In genomic region chr2:110179669-110180315, GRCm38 (mm10) we compare ENCODE assay signal across 8 mouse cellular contexts.
A peak's percentile ranks its signal among the peaks of the same experiment; 100 is the strongest.
DNase-seq lines count a peak whose midpoint lies in the region; ATAC-seq and TF ChIP-seq lines count a peak whose summit lies in the region.

No protein-coding gene starts in this region.

- no peak for ATAC-seq in liver, postnatal 0 days
- ATAC-seq in forebrain, embryonic 11.5 days (replicated peaks; ENCODE audit: low FRiP score): peak; percentile 57
- peak; percentile 77 for ATAC-seq in limb, embryonic 12.5 days (ENCODE audit: insufficient number of reproducible peaks, insufficient read depth, low FRiP score, low TSS enrichment, low read depth)
- peak; percentile 72 for ATAC-seq in neural tube, embryonic 11.5 days (ENCODE audit: insufficient read depth, low FRiP score, low TSS enrichment)
- no peak for ATAC-seq in CD4-positive, CD25-positive, alpha-beta regulatory T cell, adult 4 months

- H3K4me2 ChIP-seq in liver, postnatal 0 days (ENCODE audit: low read depth, low read length): no peak overlapping the region
- H3K4me2 ChIP-seq in forebrain, embryonic 11.5 days (ENCODE audit: low read depth, low read length, severe bottlenecking): no peak overlapping the region
- H3K4me2 ChIP-seq in limb, embryonic 12.5 days: no peak overlapping the region
- H3K4me2 ChIP-seq in neural tube, embryonic 11.5 days (ENCODE audit: low read depth): no peak overlapping the region

- no peak for TF ChIP-seq CTCF in liver, postnatal 0 days (IDR thresholded peaks at IDR 0.05; ENCODE audit: low read depth)

- no peak overlapping the region for H3K9ac ChIP-seq in liver, postnatal 0 days (replicated peaks)
- H3K9ac ChIP-seq in forebrain, embryonic 11.5 days (ENCODE audit: low read length): no peak overlapping the region
- H3K9ac ChIP-seq in limb, embryonic 12.5 days (replicated peaks): no peak overlapping the region
- H3K9ac ChIP-seq in neural tube, embryonic 11.5 days (ENCODE audit: low read length): peak overlapping the region; percentile 39

- no peaks in the 10 kb centered on the region for H3K4me1 ChIP-seq in liver, postnatal 0 days (ENCODE audit: insufficient read depth)
- H3K4me1 ChIP-seq in forebrain, embryonic 11.5 days (replicated peaks; ENCODE audit: control insufficient read depth, insufficient read depth, low read length): peaks cover 7% of the 10 kb centered on the region; the same call in 1 of the 2 replicates
- H3K4me1 ChIP-seq in hindbrain, embryonic 10.5 days (replicated peaks): peaks cover 58% of the 10 kb centered on the region
- peaks cover 46% of the 10 kb centered on the region for H3K4me1 ChIP-seq in limb, embryonic 12.5 days (replicated peaks)
- peaks cover 10% of the 10 kb centered on the region; the same call in 1 of the 2 replicates for H3K4me1 ChIP-seq in neural tube, embryonic 11.5 days (ENCODE audit: control insufficient read depth, insufficient read depth, low read length)

- no peaks in the 10 kb centered on the region for H3K36me3 ChIP-seq in liver, postnatal 0 days (replicated peaks; ENCODE audit: insufficient read depth, low read length)
- H3K36me3 ChIP-seq in forebrain, embryonic 11.5 days (ENCODE audit: control insufficient read depth, insufficient read depth, low read length): no peaks in the 10 kb centered on the region
- H3K36me3 ChIP-seq in hindbrain, embryonic 10.5 days: no peaks in the 10 kb centered on the region
- H3K36me3 ChIP-seq in limb, embryonic 12.5 days: no peaks in the 10 kb centered on the region
- no peaks in the 10 kb centered on the region for H3K36me3 ChIP-seq in neural tube, embryonic 11.5 days (ENCODE audit: control insufficient read depth, insufficient read depth, low read length)

- H3K4me3 ChIP-seq in liver, postnatal 0 days (ENCODE audit: low read depth, low read length): no peak overlapping the region
- no peak overlapping the region for H3K4me3 ChIP-seq in forebrain, embryonic 11.5 days (ENCODE audit: low read depth, low read length)
- H3K4me3 ChIP-seq in hindbrain, embryonic 10.5 days: no peak overlapping the region
- H3K4me3 ChIP-seq in limb, embryonic 12.5 days (replicated peaks): no peak overlapping the region
- H3K4me3 ChIP-seq in neural tube, embryonic 11.5 days (ENCODE audit: low read depth, low read length): no peak overlapping the region

- no peaks in the 10 kb centered on the region for H3K27me3 ChIP-seq in liver, postnatal 0 days (ENCODE audit: insufficient read depth, low read length)
- H3K27me3 ChIP-seq in forebrain, embryonic 11.5 days (ENCODE audit: control insufficient read depth, insufficient read depth, low read length): no peaks in the 10 kb centered on the region
- peaks cover 5% of the 10 kb centered on the region; the same call in 1 of the 2 replicates for H3K27me3 ChIP-seq in hindbrain, embryonic 10.5 days (ENCODE audit: insufficient read depth, poor library complexity, severe bottlenecking)
- H3K27me3 ChIP-seq in limb, embryonic 12.5 days: no peaks in the 10 kb centered on the region
- H3K27me3 ChIP-seq in neural tube, embryonic 11.5 days (ENCODE audit: control insufficient read depth, insufficient read depth, low read length): no peaks in the 10 kb centered on the region

- DNase-seq in liver: peak; percentile 30
- no peak for DNase-seq in liver, postnatal 0 days
- DNase-seq in forebrain, embryonic 11.5 days (ENCODE audit: low spot score): no peak
- peak; percentile 54 for DNase-seq in hindbrain, embryonic 10.5 days (ENCODE audit: low spot score)
- DNase-seq in neural tube, embryonic 11.5 days (ENCODE audit: low spot score): peak; percentile 68
- no peak for DNase-seq in urinary bladder, adult 18-20 months (ENCODE audit: low spot score in 2 of 2)

- H3K27ac ChIP-seq in liver, postnatal 0 days (ENCODE audit: low read depth): no peak overlapping the region
- no peak overlapping the region for H3K27ac ChIP-seq in forebrain, embryonic 11.5 days (ENCODE audit: low read depth, low read length)
- H3K27ac ChIP-seq in hindbrain, embryonic 10.5 days: peak overlapping the region; percentile 82
- peak overlapping the region; percentile 46 for H3K27ac ChIP-seq in limb, embryonic 12.5 days
- H3K27ac ChIP-seq in neural tube, embryonic 11.5 days (ENCODE audit: low read depth, low read length): peak overlapping the region; percentile 62

- 30% methylated on average over 10 of the region's 10 CpGs for WGBS in liver, postnatal 0 days (ENCODE audit: insufficient replicate concordance)
- WGBS in forebrain, embryonic 11.5 days: 51% methylated on average over 10 of the region's 10 CpGs
- 34% methylated on average over 10 of the region's 10 CpGs for WGBS in hindbrain, embryonic 10.5 days
- 28% methylated on average over 10 of the region's 10 CpGs for WGBS in limb, embryonic 12.5 days
- 19% methylated on average over 10 of the region's 10 CpGs for WGBS in neural tube, embryonic 11.5 days

- H3K9me3 ChIP-seq in liver, postnatal 0 days (ENCODE audit: low read length): no peaks in the 10 kb centered on the region
- H3K9me3 ChIP-seq in forebrain, embryonic 11.5 days (ENCODE audit: control insufficient read depth, low read length): no peaks in the 10 kb centered on the region
- no peaks in the 10 kb centered on the region for H3K9me3 ChIP-seq in hindbrain, embryonic 10.5 days
- no peaks in the 10 kb centered on the region for H3K9me3 ChIP-seq in limb, embryonic 12.5 days
- H3K9me3 ChIP-seq in neural tube, embryonic 11.5 days (ENCODE audit: control insufficient read depth, low read length): no peaks in the 10 kb centered on the region

- no peak for TF ChIP-seq EP300 in liver, postnatal 0 days (IDR thresholded peaks at IDR 0.05; ENCODE audit: low read depth)

Comparison
In these comparisons a context has a peak if more than half of its experiments do, and no peak if none do; other contexts are left out.
1. DNase-seq: peak in liver (single experiment), hindbrain, embryonic 10.5 days (single experiment) and neural tube, embryonic 11.5 days (single experiment); none in liver, postnatal 0 days (single experiment), forebrain, embryonic 11.5 days (single experiment) and urinary bladder, adult 18-20 months (0 of 2).
2. ATAC-seq: peak in forebrain, embryonic 11.5 days (single experiment), limb, embryonic 12.5 days (single experiment) and neural tube, embryonic 11.5 days (single experiment); none in liver, postnatal 0 days (single experiment) and CD4-positive, CD25-positive, alpha-beta regulatory T cell, adult 4 months (single experiment).
3. H3K27ac ChIP-seq: peak in hindbrain, embryonic 10.5 days (single experiment), limb, embryonic 12.5 days (single experiment) and neural tube, embryonic 11.5 days (single experiment); none in liver, postnatal 0 days (single experiment) and forebrain, embryonic 11.5 days (single experiment).